Mouse (Mus musculus) neural tube, embryonic 12.5 days (tissue): ENCODE measurements around the gene Mycbp2. TPM values are rescaled to one million over a fixed set of nuclear protein-coding genes. Genes with fewer than 3 reads are reported as not detected.

Experiments
- ATAC-seq: fragments of 200-750 bp; cut with Nextera tagmentation; 2 replicates; pipeline ENCODE4 v1.8.0; 2017; ENCODE audit warnings: low read depth, mild to moderate bottlenecking, moderate TSS enrichment, moderate library complexity; ENCODE audit not compliant: low FRiP score
- H3K27ac ChIP-seq: fragments of 300-500 bp; sonication (generic); 2 replicates; pipeline ENCODE4 v1.5.1; 2016
- H3K27me3 ChIP-seq: fragments of 300-500 bp; sonication (generic); replicated peaks from 2 replicates; pipeline ENCODE4 v1.6.1; 2016; ENCODE audit warnings: mild to moderate bottlenecking
- H3K36me3 ChIP-seq: fragments of 300-500 bp; sonication (generic); 2 replicates; pipeline ENCODE4 v1.6.1; 2016; ENCODE audit warnings: mild to moderate bottlenecking
- H3K4me1 ChIP-seq: fragments of 300-500 bp; sonication (generic); 2 replicates; pipeline ENCODE4 v1.6.1; 2016
- H3K4me2 ChIP-seq: fragments of 300-500 bp; sonication (generic); replicated peaks from 2 replicates; pipeline ENCODE4 v1.6.1; 2016; ENCODE audit warnings: mild to moderate bottlenecking
- H3K4me3 ChIP-seq: fragments of 300-500 bp; sonication (generic); 2 replicates; pipeline ENCODE4 v1.5.1; 2016
- H3K9ac ChIP-seq: fragments of 300-500 bp; sonication (generic); 2 replicates; pipeline ENCODE4 v1.6.1; 2016; ENCODE audit warnings: mild to moderate bottlenecking
- H3K9me3 ChIP-seq: fragments of 300-500 bp; sonication (generic); 2 replicates; pipeline ENCODE4 v1.6.1; 2016; ENCODE audit warnings: mild to moderate bottlenecking
- WGBS: fragments of 180-500 bp; shearing (Covaris S2); methylation state at CpG from one replicate; pipeline ENCODE4 v1.1.7; 2016; 5-methylcytosine and 5-hydroxymethylcytosine counted together
- polyA plus RNA-seq: library from polyadenylated mRNA; unstranded; fragments of >200 nt; fragmentation: Nextera tagmentation; extraction: Ambion mirVana; gene quantifications from 2 replicates; pipeline ENCODE4 v1.2.1, GENCODE M21; 2016

Gene Mycbp2
- polyA plus RNA-seq, 1 experiment from 2014 or later, result 40.8 TPM

GRCm38 (mm10) chr14:103078006-103078912, 268.4 kb downstream of the Mycbp2 start:
- Histone ChIP-seq H3K27me3 (no peaks in the 10 kb centered on the region), H3K4me2 (no peak overlapping the region), H3K9me3 (no peaks in the 10 kb centered on the region), H3K36me3 (peaks cover 38% of the 10 kb centered on the region), H3K27ac (no peak overlapping the region), H3K9ac (no peak overlapping the region), H3K4me3 (no peak overlapping the region), H3K4me1 (no peaks in the 10 kb centered on the region)
- no peak for ATAC-seq
- 88% methylated on average over 16 of the region's 16 CpGs for WGBS

- Histone ChIP-seq H3K4me3 (no peak overlapping the region), H3K4me1 (no peaks in the 10 kb centered on the region), H3K27ac (no peak overlapping the region), H3K36me3 (peaks cover 37% of the 10 kb centered on the region), H3K4me2 (no peak overlapping the region), H3K27me3 (no peaks in the 10 kb centered on the region), H3K9ac (no peak overlapping the region), H3K9me3 (no peaks in the 10 kb centered on the region)
- no peak for ATAC-seq
- WGBS, result 93% methylated on average over 9 of the region's 9 CpGs
Observed at GRCm38 (mm10) chr14:103077272-103078005, 269.2 kb downstream of the Mycbp2 start.

- H3K27ac ChIP-seq, result no peak overlapping the region
- 78% methylated on average over 7 of the region's 7 CpGs for WGBS
- H3K36me3 ChIP-seq, result peaks cover 42% of the 10 kb centered on the region
- H3K9me3 ChIP-seq, result no peaks in the 10 kb centered on the region
- H3K9ac ChIP-seq, result no peak overlapping the region
- H3K27me3 ChIP-seq, result no peaks in the 10 kb centered on the region
- no peak overlapping the region for H3K4me3 ChIP-seq
- H3K4me2 ChIP-seq, result no peak overlapping the region
- peaks cover 5% of the 10 kb centered on the region for H3K4me1 ChIP-seq
- ATAC-seq, result no peak
Observed at GRCm38 (mm10) chr14:103075166-103075565, 271.4 kb downstream of the Mycbp2 start.

GRCm38 (mm10) chr14:103073825-103074224, 272.8 kb downstream of the Mycbp2 start:
- 85% methylated on average over 8 of the region's 8 CpGs for WGBS
- Histone ChIP-seq H3K9me3 (no peaks in the 10 kb centered on the region), H3K36me3 (peaks cover 39% of the 10 kb centered on the region), H3K4me3 (no peak overlapping the region), H3K27ac (no peak overlapping the region), H3K9ac (no peak overlapping the region), H3K4me1 (peaks cover 5% of the 10 kb centered on the region), H3K4me2 (no peak overlapping the region), H3K27me3 (no peaks in the 10 kb centered on the region)
- ATAC-seq, result no peak

- Histone ChIP-seq H3K9ac (no peak overlapping the region), H3K36me3 (peaks cover 28% of the 10 kb centered on the region; the same call in 1 of the 2 replicates), H3K4me3 (no peak overlapping the region), H3K27ac (no peak overlapping the region), H3K9me3 (no peaks in the 10 kb centered on the region), H3K4me1 (peaks cover 5% of the 10 kb centered on the region), H3K27me3 (no peaks in the 10 kb centered on the region), H3K4me2 (no peak overlapping the region)
- ATAC-seq, result no peak
- 93% methylated on average over 4 of the region's 4 CpGs for WGBS
Observed at GRCm38 (mm10) chr14:103072731-103073130, 273.9 kb downstream of the Mycbp2 start.

- no peaks in the 10 kb centered on the region for H3K9me3 ChIP-seq
- H3K4me1 ChIP-seq, result peaks cover 5% of the 10 kb centered on the region
- WGBS, result 93% methylated on average over 12 of the region's 12 CpGs
- H3K27ac ChIP-seq, result no peak overlapping the region
- no peaks in the 10 kb centered on the region for H3K27me3 ChIP-seq
- ATAC-seq, result no peak
- no peak overlapping the region for H3K9ac ChIP-seq
- H3K4me3 ChIP-seq, result no peak overlapping the region
- H3K4me2 ChIP-seq, result no peak overlapping the region
- H3K36me3 ChIP-seq, result peaks cover 21% of the 10 kb centered on the region; the same call in 1 of the 2 replicates
Observed at GRCm38 (mm10) chr14:103071471-103071870, 275.1 kb downstream of the Mycbp2 start.

- H3K27ac ChIP-seq, result no peak overlapping the region
- no peak for ATAC-seq
- no peaks in the 10 kb centered on the region for H3K27me3 ChIP-seq
Observed at GRCm38 (mm10) chr14:103070790-103071189, 275.8 kb downstream of the Mycbp2 start.

GRCm38 (mm10) chr14:103069864-103070611, 276.6 kb downstream of the Mycbp2 start, which contains the start of gene Cln5:
Cln5 (plus strand) TSS chr14:103070216.
- no peaks in the 10 kb centered on the region for H3K9me3 ChIP-seq
- H3K4me3 ChIP-seq, result peak within 1 kb of the TSS; percentile 63
- H3K27ac ChIP-seq, result peak within 1 kb of the TSS; percentile 50; the same call in 1 of the 2 replicates
- peak within 1 kb of the TSS; percentile 69 for H3K9ac ChIP-seq
- no peaks in the 10 kb centered on the region for H3K27me3 ChIP-seq
- ATAC-seq, result peak; percentile 98
- H3K4me2 ChIP-seq, result peak within 1 kb of the TSS; percentile 85
- WGBS, result 1% methylated on average over 65 of the region's 65 CpGs
- H3K4me1 ChIP-seq, result peaks cover 8% of the 10 kb centered on the region
- H3K36me3 ChIP-seq, result peaks cover 17% of the 10 kb centered on the region; the same call in 1 of the 2 replicates

More at GRCm38 (mm10) chr14:103070790-103071189, 275.8 kb downstream of the Mycbp2 start:
- Histone ChIP-seq H3K9ac (peak overlapping the region; percentile 69), H3K9me3 (no peaks in the 10 kb centered on the region), H3K36me3 (peaks cover 21% of the 10 kb centered on the region; the same call in 1 of the 2 replicates), H3K4me2 (peak overlapping the region; percentile 85), H3K4me3 (peak overlapping the region; percentile 63), H3K4me1 (peaks cover 5% of the 10 kb centered on the region)
- 5% methylated on average over 10 of the region's 10 CpGs for WGBS

GRCm38 (mm10) chr14:103069465-103069863, 277.1 kb downstream of the Mycbp2 start:
- H3K4me3 ChIP-seq, result peak overlapping the region; percentile 63
- peaks cover 11% of the 10 kb centered on the region; the same call in 1 of the 2 replicates for H3K36me3 ChIP-seq
- H3K4me1 ChIP-seq, result peaks cover 8% of the 10 kb centered on the region
- ATAC-seq, result peak; percentile 79
- 18% methylated on average over 12 of the region's 12 CpGs for WGBS
- peak overlapping the region; percentile 85 for H3K4me2 ChIP-seq
- peak overlapping the region; percentile 69 for H3K9ac ChIP-seq
- no peaks in the 10 kb centered on the region for H3K9me3 ChIP-seq
- peak overlapping the region; percentile 50; the same call in 1 of the 2 replicates for H3K27ac ChIP-seq
- H3K27me3 ChIP-seq, result no peaks in the 10 kb centered on the region

GRCm38 (mm10) chr14:103065294-103066167, 281.1 kb downstream of the Mycbp2 start:
- no peak for ATAC-seq
- Histone ChIP-seq H3K4me2 (no peak overlapping the region; the same call in 1 of the 2 replicates), H3K4me3 (no peak overlapping the region), H3K27ac (no peak overlapping the region), H3K36me3 (no peaks in the 10 kb centered on the region), H3K27me3 (no peaks in the 10 kb centered on the region), H3K9me3 (no peaks in the 10 kb centered on the region), H3K9ac (no peak overlapping the region), H3K4me1 (peaks cover 2% of the 10 kb centered on the region; the same call in 1 of the 2 replicates)
- WGBS, result 15% methylated on average over 10 of the region's 10 CpGs
